Mouse (Mus musculus) cerebellum, adult (tissue): ENCODE measurements around the gene Tvp23a.
A peak's percentile ranks its signal among the peaks of the same experiment; 100 is the strongest.

Experiments
- ATAC-seq: cut with Nextera tagmentation; 2 replicates; pipeline ENCODE4 v1.9.2; 2017; ENCODE audit warnings: mild to moderate bottlenecking, moderate library complexity, mixed read lengths; ENCODE audit not compliant: insufficient number of reproducible peaks, low FRiP score, low TSS enrichment

Gene Tvp23a

GRCm38 (mm10) chr16:10399160-10399559 is 48.0 kb downstream of the Tvp23a start:
- peak; percentile 40; the same call in 1 of the 2 replicates for ATAC-seq

- ATAC-seq: no peak
Measured at GRCm38 (mm10) chr16:10398755-10399154, 48.4 kb downstream of the Tvp23a start.

DNA sequence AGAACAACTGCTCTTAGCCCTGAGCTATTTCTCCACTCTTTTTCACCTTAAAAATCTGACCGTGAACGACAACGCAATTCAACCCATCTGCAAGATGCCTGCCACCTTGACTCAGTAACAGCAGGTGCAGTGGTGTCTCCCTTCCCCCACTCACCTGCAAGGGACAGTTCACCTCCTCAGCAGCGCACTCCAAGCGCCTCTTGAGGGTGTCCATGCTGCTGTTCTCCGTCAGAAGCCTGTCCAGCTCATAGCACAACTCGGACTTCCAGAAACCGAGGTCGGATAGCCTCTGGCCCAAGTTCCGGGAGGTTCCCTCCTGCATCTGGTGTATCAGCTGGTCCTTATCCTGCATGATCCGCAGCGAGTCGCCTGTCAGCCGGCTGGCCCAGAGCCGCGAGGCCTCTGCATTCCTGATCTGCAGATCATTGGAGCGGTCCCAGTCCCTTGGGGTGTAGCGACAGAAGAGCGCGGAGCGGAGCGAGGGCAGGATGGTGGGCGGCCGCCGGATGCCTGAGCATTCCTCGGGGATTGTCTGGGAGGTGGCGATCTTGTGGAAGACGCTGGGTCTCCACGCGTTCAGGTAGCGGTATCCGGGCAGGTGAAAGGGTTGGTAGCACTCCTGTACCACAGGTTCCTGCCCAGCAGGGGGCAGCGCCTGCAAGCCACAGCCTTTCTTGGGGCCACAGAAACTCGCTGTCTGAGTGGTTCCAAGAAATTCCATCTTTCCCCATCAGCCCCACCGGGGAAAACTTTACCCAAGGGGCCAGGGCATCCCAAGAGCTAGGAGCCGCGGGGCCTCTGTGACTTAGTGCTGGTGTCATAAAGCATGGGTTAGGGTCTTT is 52.2 kb downstream of the Tvp23a start, which contains the start of gene Tekt5:
Gene Tekt5, minus strand, starts transcription at position 792 of the 842 bp plus-strand sequence.
- ATAC-seq: 0 out of 2 replicates have a peak, but pooled peaks have one; percentile 36

- no peak for ATAC-seq
Measured at GRCm38 (mm10) chr16:10392587-10392986, 54.6 kb downstream of the Tvp23a start.

GRCm38 (mm10) chr16:10388634-10389365 is 58.4 kb downstream of the Tvp23a start:
- ATAC-seq: no peak

- ATAC-seq: no peak
Measured at GRCm38 (mm10) chr16:10385261-10385660, 61.9 kb downstream of the Tvp23a start.

DNA sequence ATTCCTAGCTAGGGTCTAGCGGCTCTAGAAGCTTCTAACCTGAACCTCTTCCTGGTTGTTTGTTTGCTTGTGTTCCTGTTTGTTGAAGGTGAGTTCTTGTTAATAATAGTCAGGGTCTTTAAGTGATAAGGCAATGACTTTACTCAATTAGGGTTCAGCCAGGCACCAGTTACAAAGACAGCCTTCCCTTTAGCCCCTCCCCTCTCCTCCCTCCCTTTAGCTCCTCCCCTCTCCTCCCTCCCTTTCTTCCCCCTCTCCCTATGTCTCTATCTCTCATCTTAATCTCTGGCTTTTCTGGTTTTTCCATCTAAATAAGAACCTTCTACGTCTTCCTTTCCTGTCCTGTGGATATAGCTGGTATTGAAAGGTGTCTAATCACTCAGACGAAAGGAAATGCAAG is 62.6 kb downstream of the Tvp23a start:
- ATAC-seq: no peak

DNA sequence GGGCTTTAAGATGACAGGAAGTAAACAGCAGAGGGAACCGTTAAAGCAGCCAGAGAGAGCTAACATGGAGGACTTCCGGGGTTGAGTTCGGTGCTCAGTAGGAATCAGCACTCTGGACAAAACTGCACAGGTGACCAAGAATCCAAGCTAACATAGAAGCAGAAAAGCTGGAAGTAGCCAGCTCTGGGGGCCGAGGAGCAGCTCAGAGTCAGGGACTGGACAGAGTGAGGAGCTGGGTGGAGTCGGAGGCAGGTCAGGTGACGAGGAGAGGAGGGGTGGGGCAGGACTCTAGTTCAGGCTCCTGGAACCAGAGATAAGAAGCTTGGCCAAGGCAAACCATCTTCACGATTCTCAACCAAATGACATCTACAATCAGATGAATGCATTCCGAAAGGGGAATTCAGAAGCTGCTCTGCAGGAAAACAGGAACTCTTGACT is 63.1 kb downstream of the Tvp23a start:
- no peak for ATAC-seq

- ATAC-seq: no peak
Measured at GRCm38 (mm10) chr16:10379531-10379930, 67.6 kb downstream of the Tvp23a start.

- ATAC-seq: no peak
Measured at GRCm38 (mm10) chr16:10377286-10377685, 69.9 kb downstream of the Tvp23a start.

DNA sequence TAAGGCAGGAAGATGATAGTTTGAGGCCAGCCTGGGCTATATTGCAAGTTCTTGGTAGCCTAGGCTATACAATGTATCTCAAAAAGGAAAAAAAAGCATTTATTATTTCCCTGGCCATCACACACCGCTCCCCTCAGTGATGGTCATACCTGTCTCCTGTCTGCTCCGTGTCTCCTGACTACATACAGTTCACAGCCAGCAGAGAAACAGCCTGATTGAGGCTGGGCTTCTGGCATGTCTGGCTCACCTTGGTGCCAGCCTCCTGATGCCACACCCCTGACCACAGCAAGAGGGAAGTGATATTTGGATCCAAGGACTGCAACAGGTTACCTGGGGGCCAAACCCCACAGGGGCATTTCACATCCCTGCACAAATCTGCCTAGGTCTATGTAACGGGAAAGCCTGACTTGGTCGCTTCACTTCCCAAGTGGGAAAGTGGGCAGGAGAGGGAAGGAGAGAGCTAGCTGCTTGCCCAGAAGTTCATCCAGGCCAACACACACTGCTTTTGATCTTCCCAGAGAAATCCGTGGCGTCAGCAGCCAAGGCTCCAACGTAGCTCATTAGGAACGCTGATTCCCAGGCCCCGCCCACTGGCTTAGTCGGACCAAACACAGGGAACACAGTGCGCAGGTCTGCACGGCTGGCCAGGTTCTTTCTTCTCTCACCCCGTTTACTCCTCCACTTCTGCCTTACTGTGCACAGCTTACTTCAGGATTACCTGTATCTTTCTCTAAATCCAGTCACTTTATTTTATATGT is 72.7 kb downstream of the Tvp23a start:
- ATAC-seq: no peak

GRCm38 (mm10) chr16:10372372-10372771 is 74.8 kb downstream of the Tvp23a start:
- ATAC-seq: no peak
